Mouse (Mus musculus): ENCODE data around the gene Hs2st1. TPM values are rescaled to one million over a fixed set of nuclear protein-coding genes. Genes with fewer than 3 reads are reported as not detected.

Gene Hs2st1
- total and polyA plus RNA-seq, 3 experiments, result 17.6 to 36.4 (median 29.7) TPM

DNA sequence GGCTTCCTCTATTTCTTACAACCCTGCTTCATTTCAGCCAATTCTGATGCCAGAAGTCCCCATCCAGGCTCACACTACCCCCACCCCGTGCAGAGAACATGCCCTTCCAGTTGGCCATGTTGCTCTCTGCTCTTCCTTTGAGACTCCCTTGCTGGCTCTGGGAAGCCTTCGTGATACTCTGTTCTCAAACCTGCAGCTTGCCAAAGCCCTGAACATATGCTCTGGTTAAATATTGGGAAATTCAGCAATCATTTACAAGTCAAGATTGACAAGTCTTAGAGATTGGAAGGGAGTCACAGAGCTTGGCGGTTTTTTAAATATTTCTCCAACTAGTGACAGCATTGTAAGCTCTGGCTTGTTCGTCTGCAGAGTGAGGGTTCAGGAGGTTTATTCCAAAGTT lies 183.5 kb downstream of the Hs2st1 start:
- Histone ChIP-seq H3K79me2 (replicated peaks; ENCODE audit: control insufficient read depth, extremely low read depth, insufficient read depth, poor library complexity, severe bottlenecking) (no peaks in the 10 kb centered on the region), H3K27me3 (replicated peaks) (no peaks in the 10 kb centered on the region), H3K4me3 (replicated peaks in 1 of 3; ENCODE audit: low read depth in 2 of 3, low read length in 2 of 3, poor library complexity in 1 of 3) (no peak overlapping the region), H3K4me1 (ENCODE audit: control insufficient read depth in 1 of 2, insufficient read depth in 2 of 2) (peaks cover 2 to 6% of the 10 kb centered on the region in 2 experiments; a peak in 2 of 4 replicates), H3K36me3 (replicated peaks in 1 of 2; ENCODE audit: control insufficient read depth in 1 of 2, insufficient read depth in 1 of 2, low read length in 1 of 2) (no peaks in the 10 kb centered on the region), H3K9me3 (replicated peaks; ENCODE audit: low read length) (no peaks in the 10 kb centered on the region), H3K27ac (ENCODE audit: insufficient read depth, low read depth) (no peak overlapping the region), H3K4me2 (ENCODE audit: insufficient read depth, low read depth, poor library complexity, severe bottlenecking) (no peak overlapping the region), H3K9ac (ENCODE audit: insufficient read depth, low read depth) (no peak overlapping the region)
- dilution Hi-C loops (cut with MboI; ENCODE audit: extremely low pct_ligation_motif_present, extremely low pct_unique_long_range_greater_than_20kb, low sequenced_read_pairs) (no loop called here), in situ Hi-C loops (cut with MboI; ENCODE audit: low pct_ligation_motif_present, low pct_unique_long_range_greater_than_20kb, low sequenced_read_pairs) (loop anchor here (25.0 kb wide), 1 partner anchor 774 kb away; no protein-coding TSS in a partner anchor)
- TF ChIP-seq ELF1 (IDR thresholded peaks at IDR 0.05; ENCODE audit: low read depth, low read length) (no peak), HCFC1 (IDR thresholded peaks at IDR 0.05; ENCODE audit: low read depth, low read length) (no peak), MAFK (IDR thresholded peaks at IDR 0.05; ENCODE audit: insufficient replicate concordance, low read length) (no peak), MXI1 (IDR thresholded peaks at IDR 0.05; ENCODE audit: low read depth, low read length) (no peak), PAX5 (IDR thresholded peaks at IDR 0.05; ENCODE audit: low read length) (no peak), IRF4 (IDR thresholded peaks at IDR 0.05; ENCODE audit: low read depth, low read length) (no peak), GABPA (IDR thresholded peaks at IDR 0.05; ENCODE audit: insufficient replicate concordance, low read depth, low read length) (no peak), MAZ (IDR thresholded peaks at IDR 0.05; ENCODE audit: low read depth, low read length) (no peak), ZNF384 (IDR thresholded peaks at IDR 0.05; ENCODE audit: low read depth, low read length) (no peak), USF2 (conservative IDR thresholded peaks at IDR 0.05; ENCODE audit: low read depth, low read length) (no peak), JUN (IDR thresholded peaks at IDR 0.05; ENCODE audit: insufficient read depth, low read depth, low read length) (no peak), RAD21 (IDR thresholded peaks at IDR 0.05; ENCODE audit: low read depth, low read length) (no peak), CHD2 (IDR thresholded peaks at IDR 0.05; ENCODE audit: low read length) (no peak), UBTF (IDR thresholded peaks at IDR 0.05; ENCODE audit: low read depth, low read length) (no peak)
- no peak for DNase-seq (ENCODE audit: extremely low read depth)

DNA sequence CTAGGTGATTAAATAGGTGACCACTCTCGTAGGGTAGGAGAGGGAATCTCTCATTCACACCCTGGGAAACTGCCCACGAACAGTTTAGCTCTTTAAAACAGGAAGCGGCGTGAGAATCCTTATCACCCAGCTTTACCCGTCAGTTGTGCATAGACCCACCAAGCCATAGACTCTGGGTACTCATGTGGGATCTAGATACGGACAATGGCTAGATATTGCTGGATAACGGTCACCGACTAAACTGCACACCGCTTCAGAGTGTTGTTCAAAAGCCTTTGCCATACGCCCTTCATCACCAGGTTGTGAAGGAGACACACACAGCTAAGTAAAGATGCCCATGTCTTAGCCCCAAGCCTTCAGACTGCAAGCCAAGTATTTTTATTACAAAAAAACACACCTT lies 185.3 kb downstream of the Hs2st1 start:
- no peaks in the 10 kb centered on the region for H3K9me3 ChIP-seq (replicated peaks; ENCODE audit: low read length)
- TF ChIP-seq BHLHE40 (IDR thresholded peaks at IDR 0.05; ENCODE audit: low read depth, low read length), result no peak
- TF ChIP-seq CHD2 (IDR thresholded peaks at IDR 0.05; ENCODE audit: low read length), result no peak
- TF ChIP-seq ZNF384 (IDR thresholded peaks at IDR 0.05; ENCODE audit: low read depth, low read length), result no peak
- H3K79me2 ChIP-seq (replicated peaks; ENCODE audit: control insufficient read depth, extremely low read depth, insufficient read depth, poor library complexity, severe bottlenecking), result no peaks in the 10 kb centered on the region
- H3K4me3 ChIP-seq (replicated peaks in 1 of 3; ENCODE audit: low read depth in 2 of 3, low read length in 2 of 3, poor library complexity in 1 of 3), result no peak overlapping the region
- H3K27ac ChIP-seq (ENCODE audit: insufficient read depth, low read depth), result no peak overlapping the region
- no peaks in the 10 kb centered on the region for H3K36me3 ChIP-seq (replicated peaks in 1 of 2; ENCODE audit: control insufficient read depth in 1 of 2, insufficient read depth in 1 of 2, low read length in 1 of 2)
- no peak overlapping the region for H3K9ac ChIP-seq (ENCODE audit: insufficient read depth, low read depth)
- no peak overlapping the region for H3K4me2 ChIP-seq (ENCODE audit: insufficient read depth, low read depth, poor library complexity, severe bottlenecking)
- H3K27me3 ChIP-seq (replicated peaks), result no peaks in the 10 kb centered on the region
- in situ Hi-C loops (cut with MboI; ENCODE audit: low pct_ligation_motif_present, low pct_unique_long_range_greater_than_20kb, low sequenced_read_pairs), result loop anchor here (25.0 kb wide), 1 partner anchor 772 kb away; no protein-coding TSS in a partner anchor
- dilution Hi-C loops (cut with MboI; ENCODE audit: extremely low pct_ligation_motif_present, extremely low pct_unique_long_range_greater_than_20kb, low sequenced_read_pairs), result no loop called here
- DNase-seq (ENCODE audit: extremely low read depth), result no peak
- peaks cover 8 to 20% of the 10 kb centered on the region in 2 experiments for H3K4me1 ChIP-seq (ENCODE audit: control insufficient read depth in 1 of 2, insufficient read depth in 2 of 2)

Measured in CH12.LX (cell line).